ENCODE assay signal across 20 mouse cellular contexts in genomic region chr1:112439109-112439508, GRCm38 (mm10).
DNase-seq lines count a peak whose midpoint lies in the region; ATAC-seq and TF ChIP-seq lines count a peak whose summit lies in the region.
"Had no signal": no experiment of that assay in that cellular context is flagged by ENCODE, and none has a peak within 500 bp of the region (broad histone marks: within the 10 kb centered on the region; RNA-seq: fewer than 3 reads in every experiment).

No protein-coding gene starts in this region.

- TF ChIP-seq POLR2A in cerebellum, adult 2 months (IDR thresholded peaks at IDR 0.05; ENCODE audit: borderline replicate concordance, insufficient read depth, low read length) = no peak

- H3K36me3 ChIP-seq in hindbrain, embryonic 15.5 days = no peaks in the 10 kb centered on the region
- no peaks in the 10 kb centered on the region for H3K36me3 ChIP-seq in hindbrain, embryonic 11.5 days (ENCODE audit: control insufficient read depth, insufficient read depth, low read length)
- H3K36me3 ChIP-seq: embryonic facial prominence, embryonic 10.5 days; heart, embryonic 12.5 days; liver, embryonic 13.5 days had no signal

- TF ChIP-seq CTCF in cerebellum, adult 2 months (IDR thresholded peaks at IDR 0.05; ENCODE audit: borderline replicate concordance, insufficient read depth, low read depth, low read length) = no peak

- 0 out of 2 replicates have a peak, but pooled peaks have one; percentile 45 for ATAC-seq in hindbrain, embryonic 15.5 days (ENCODE audit: low FRiP score, low read depth)
- no peak for ATAC-seq in hindbrain, embryonic 11.5 days (ENCODE audit: low FRiP score)
- ATAC-seq: Patski had no signal

- no peak overlapping the region for H3K27ac ChIP-seq in cerebellum, adult 2 months (ENCODE audit: insufficient read depth, low read length)
- no peak overlapping the region for H3K27ac ChIP-seq in hindbrain, embryonic 15.5 days (replicated peaks)
- no peak overlapping the region for H3K27ac ChIP-seq in hindbrain, embryonic 11.5 days (ENCODE audit: low read depth, low read length)
- H3K27ac ChIP-seq: embryonic facial prominence, embryonic 10.5 days; liver, embryonic 13.5 days had no signal

- no peaks in the 10 kb centered on the region for H3K27me3 ChIP-seq in cerebellum, adult 2 months (ENCODE audit: control insufficient read depth, insufficient read depth, low read length)
- no peaks in the 10 kb centered on the region for H3K27me3 ChIP-seq in hindbrain, embryonic 15.5 days
- no peaks in the 10 kb centered on the region for H3K27me3 ChIP-seq in hindbrain, embryonic 11.5 days (ENCODE audit: control insufficient read depth, insufficient read depth, low read length)
- H3K27me3 ChIP-seq: heart, embryonic 12.5 days; liver, embryonic 13.5 days; Patski had no signal

- H3K9me3 ChIP-seq in hindbrain, embryonic 15.5 days = no peaks in the 10 kb centered on the region
- H3K9me3 ChIP-seq in hindbrain, embryonic 11.5 days (ENCODE audit: control insufficient read depth, low read length) = no peaks in the 10 kb centered on the region
- H3K9me3 ChIP-seq: embryonic facial prominence, embryonic 10.5 days; liver, embryonic 13.5 days had no signal

- H3K4me2 ChIP-seq in hindbrain, embryonic 15.5 days = no peak overlapping the region
- no peak overlapping the region for H3K4me2 ChIP-seq in hindbrain, embryonic 11.5 days (replicated peaks; ENCODE audit: low read depth, low read length)
- H3K4me2 ChIP-seq: heart, embryonic 12.5 days; liver, embryonic 13.5 days; midbrain, embryonic 11.5 days had no signal

- 3% methylated on average over 2 of the region's 2 CpGs for WGBS in cerebellum, adult 2 months
- 51% methylated on average over 2 of the region's 2 CpGs for WGBS in hindbrain, embryonic 15.5 days
- WGBS in hindbrain, embryonic 11.5 days = 72% methylated on average over 2 of the region's 2 CpGs

- no peaks in the 10 kb centered on the region; the same call in 1 of the 2 replicates for H3K4me1 ChIP-seq in cerebellum, adult 2 months (ENCODE audit: control insufficient read depth, insufficient read depth, low read length)
- H3K4me1 ChIP-seq in hindbrain, embryonic 15.5 days (replicated peaks) = no peaks in the 10 kb centered on the region
- no peaks in the 10 kb centered on the region for H3K4me1 ChIP-seq in hindbrain, embryonic 11.5 days (replicated peaks; ENCODE audit: control insufficient read depth, insufficient read depth, low read length)
- H3K4me1 ChIP-seq: embryonic facial prominence, embryonic 10.5 days; heart, embryonic 12.5 days; liver, embryonic 13.5 days had no signal

- H3K4me3 ChIP-seq in cerebellum, adult 2 months (replicated peaks; ENCODE audit: insufficient read depth, low read depth, low read length) = no peak overlapping the region
- no peak overlapping the region for H3K4me3 ChIP-seq in hindbrain, embryonic 15.5 days
- no peak overlapping the region for H3K4me3 ChIP-seq in hindbrain, embryonic 11.5 days (ENCODE audit: low read depth, low read length)
- H3K4me3 ChIP-seq: embryonic facial prominence, embryonic 10.5 days; heart, embryonic 12.5 days; liver, embryonic 13.5 days had no signal

- H3K9ac ChIP-seq in hindbrain, embryonic 15.5 days = no peak overlapping the region
- no peak overlapping the region for H3K9ac ChIP-seq in hindbrain, embryonic 11.5 days (ENCODE audit: low read depth, low read length)
- H3K9ac ChIP-seq: heart, embryonic 12.5 days; liver, embryonic 13.5 days had no signal

- DNase-seq in cerebellum, adult 2 months = peak; percentile 40 to 58
- DNase-seq in cerebellum, adult 11 months = no peak
- no peak for DNase-seq in hindbrain, embryonic 11.5 days (ENCODE audit: low spot score)
- DNase-seq in brain, adult 2 months (ENCODE audit: low read depth, low spot score) = peak; percentile 4
- DNase-seq in cerebellum, postnatal 36 days = peak; percentile 56 to 61
- no peak for DNase-seq in natural killer cell, adult 2 months (ENCODE audit: low spot score in 2 of 2)
- DNase-seq: adrenal gland, postnatal 36 days; gastrocnemius, postnatal 25 days; heart, adult 18-20 months; heart, postnatal 10 days; kidney, adult 18-20 months; kidney, postnatal 4 days; liver, embryonic 13.5 days; lung, adult 2 months; lung, postnatal 14 days had no signal

Comparison
In these comparisons a context has a peak if more than half of its experiments do, and no peak if none do; other contexts are left out.
1. DNase-seq: peak in cerebellum, adult 2 months (2 of 2), brain, adult 2 months (single experiment) and cerebellum, postnatal 36 days (2 of 2); none in cerebellum, adult 11 months (single experiment), hindbrain, embryonic 11.5 days (single experiment) and natural killer cell, adult 2 months (0 of 2).